Mouse (Mus musculus) intestine, embryonic 14.5 days (tissue): ENCODE measurements at regions not wholly inside any gene's neighbourhood (a gene's known extent, or its start where the extent isn't known, plus 50 kb on each side); places are given as distances from the start of the nearest gene placed in this dataset.

Experiments used
- ATAC-seq: fragments of 200-750 bp; cut with Nextera tagmentation; replicated peaks from 2 replicates; pipeline ENCODE4 v1.8.0; 2017; ENCODE audit warnings: low read depth, moderate number of reproducible peaks, moderate TSS enrichment, moderate library complexity; ENCODE audit not compliant: low FRiP score, low TSS enrichment
- DNase-seq: peaks from one replicate; pipeline ENCODE4 v3.0.0-alpha.2; 2018; ENCODE audit warnings: low spot score
- H3K27ac ChIP-seq: fragments of 300-500 bp; sonication (generic); 2 replicates; pipeline ENCODE4 v1.5.1; 2014; ENCODE audit warnings: low read depth, mild to moderate bottlenecking, control low read depth
- H3K27me3 ChIP-seq: fragments of 300-500 bp; sonication (generic); replicated peaks from 2 replicates; pipeline ENCODE4 v1.6.1; 2014; ENCODE audit warnings: low read length, control low read depth; ENCODE audit not compliant: control insufficient read depth, insufficient read depth
- H3K36me3 ChIP-seq: fragments of 300-500 bp; sonication (generic); 2 replicates; pipeline ENCODE4 v1.6.1; 2014; ENCODE audit warnings: low read length, control low read depth; ENCODE audit not compliant: control insufficient read depth, insufficient read depth
- H3K4me1 ChIP-seq: fragments of 300-500 bp; sonication (generic); replicated peaks from 2 replicates; pipeline ENCODE4 v1.6.1; 2014; ENCODE audit warnings: low read length, control low read depth, mixed read lengths; ENCODE audit not compliant: control insufficient read depth, insufficient read depth
- H3K4me2 ChIP-seq: fragments of 300-500 bp; sonication (generic); 2 replicates; pipeline ENCODE4 v1.6.1; 2014; ENCODE audit warnings: low read length
- H3K4me3 ChIP-seq: fragments of 300-500 bp; sonication (generic); 2 replicates; pipeline ENCODE4 v1.5.1; 2014; ENCODE audit warnings: low read depth, low read length, control low read depth, mixed read lengths
- H3K9ac ChIP-seq: fragments of 300-500 bp; sonication (generic); 2 replicates; pipeline ENCODE4 v1.6.1; 2014; ENCODE audit warnings: mild to moderate bottlenecking, low read length
- H3K9me3 ChIP-seq: fragments of 300-500 bp; sonication (generic); 2 replicates; pipeline ENCODE4 v1.6.1; 2016; ENCODE audit warnings: low read length, control low read depth; ENCODE audit not compliant: control insufficient read depth
- WGBS: fragments of 180-500 bp; shearing (Covaris S2); extraction: QIAGEN DNeasy Blood & Tissue Kit; methylation state at CpG from one replicate; pipeline ENCODE4 v1.1.7; 2014; 5-methylcytosine and 5-hydroxymethylcytosine counted together

DNA sequence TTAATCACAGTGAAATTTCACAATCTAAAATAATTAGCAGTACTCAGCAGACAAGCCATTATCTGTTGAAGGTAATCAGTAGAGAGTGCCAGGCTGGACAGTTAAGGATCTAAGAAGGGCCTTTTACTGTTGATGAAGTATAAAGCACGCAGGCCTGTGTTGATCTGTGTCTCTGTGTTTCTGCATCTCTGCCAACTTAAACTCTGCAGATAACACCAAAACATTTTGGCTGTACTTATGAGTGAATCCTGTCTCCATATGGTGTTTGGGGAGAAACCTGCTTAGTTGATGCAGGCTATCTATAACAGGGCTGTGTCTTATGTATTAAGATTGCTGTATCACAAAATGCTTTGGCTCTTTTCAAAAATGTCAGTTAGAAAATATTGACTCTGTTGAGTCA, 482.8 kb upstream of the Adamts9 start:
- no peak overlapping the region for H3K27ac ChIP-seq
- 72% methylated on average over 1 of the region's 1 CpGs for WGBS
- H3K9me3 ChIP-seq: no peaks in the 10 kb centered on the region
- no peaks in the 10 kb centered on the region for H3K27me3 ChIP-seq
- ATAC-seq: no peak
- no peak overlapping the region for H3K4me3 ChIP-seq
- no peak overlapping the region for H3K9ac ChIP-seq
- no peaks in the 10 kb centered on the region for H3K36me3 ChIP-seq
- H3K4me2 ChIP-seq: no peak overlapping the region
- DNase-seq: no peak
- no peaks in the 10 kb centered on the region for H3K4me1 ChIP-seq

- 53% methylated on average over 3 of the region's 3 CpGs for WGBS
- H3K27ac ChIP-seq: no peak overlapping the region
- H3K4me2 ChIP-seq: no peak overlapping the region
- no peak overlapping the region for H3K4me3 ChIP-seq
- DNase-seq (no peak), ATAC-seq (no peak)
- no peaks in the 10 kb centered on the region for H3K4me1 ChIP-seq
- H3K9ac ChIP-seq: no peak overlapping the region
- no peaks in the 10 kb centered on the region for H3K9me3 ChIP-seq
- H3K36me3 ChIP-seq: no peaks in the 10 kb centered on the region
- H3K27me3 ChIP-seq: no peaks in the 10 kb centered on the region
These were observed 479.6 kb upstream of the Adamts9 start for GRCm38 (mm10) chr6:93422906-93423305.

DNA sequence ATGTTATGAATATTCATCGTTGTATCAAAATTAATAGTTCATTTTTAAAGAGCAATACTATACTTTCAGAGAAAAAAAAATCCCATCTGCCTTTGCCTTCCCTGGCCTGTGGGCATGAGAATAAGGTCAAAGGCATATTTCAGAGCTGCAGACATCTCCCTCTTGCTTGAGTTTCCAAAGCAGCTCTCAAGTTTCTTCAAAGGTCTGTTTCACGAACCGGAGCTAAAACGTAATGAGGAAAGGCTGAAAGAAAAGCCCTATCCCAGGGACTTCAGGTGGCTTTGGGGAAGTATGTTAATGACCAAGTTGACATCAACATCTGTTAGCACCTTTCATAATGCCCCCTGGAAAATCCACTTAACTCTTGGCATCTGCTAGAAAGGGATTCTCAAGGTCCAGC, 479.0 kb upstream of the Adamts9 start:
- DNase-seq (no peak), ATAC-seq (no peak)
- 67% methylated on average over 4 of the region's 4 CpGs for WGBS
- Histone ChIP-seq H3K4me1 (no peaks in the 10 kb centered on the region), H3K27ac (no peak overlapping the region), H3K9me3 (no peaks in the 10 kb centered on the region), H3K9ac (no peak overlapping the region), H3K4me2 (no peak overlapping the region), H3K27me3 (no peaks in the 10 kb centered on the region), H3K4me3 (no peak overlapping the region), H3K36me3 (no peaks in the 10 kb centered on the region)

- Histone ChIP-seq H3K4me1 (no peaks in the 10 kb centered on the region), H3K9ac (no peak overlapping the region), H3K9me3 (no peaks in the 10 kb centered on the region), H3K27ac (no peak overlapping the region), H3K27me3 (no peaks in the 10 kb centered on the region), H3K4me2 (no peak overlapping the region), H3K36me3 (no peaks in the 10 kb centered on the region), H3K4me3 (no peak overlapping the region)
- WGBS: 87% methylated on average over 6 of the region's 6 CpGs
- DNase-seq (no peak), ATAC-seq (no peak)
These were observed 474.3 kb upstream of the Adamts9 start for GRCm38 (mm10) chr6:93417625-93418024.

DNA sequence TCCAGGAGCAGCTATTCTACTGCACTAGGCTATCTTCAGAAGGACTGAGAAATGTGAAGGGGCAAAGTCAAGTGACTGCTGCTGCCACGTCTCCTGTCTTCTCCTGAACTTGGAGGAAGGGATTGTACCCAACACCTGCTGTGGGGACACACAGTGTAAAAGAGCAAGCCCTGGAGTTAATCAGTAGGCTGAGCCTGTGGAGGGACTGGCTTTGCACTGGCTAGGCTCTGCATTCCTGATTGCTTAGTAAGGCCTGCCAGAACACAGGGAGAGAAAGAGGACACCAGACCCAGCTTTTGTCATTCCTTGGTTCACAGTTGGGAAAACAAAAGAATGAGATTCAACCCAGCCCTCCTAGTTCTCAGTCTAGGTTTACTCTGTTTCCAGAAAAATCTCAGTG, 472.7 kb upstream of the Adamts9 start:
- Histone ChIP-seq H3K9me3 (no peaks in the 10 kb centered on the region), H3K27ac (no peak overlapping the region), H3K9ac (no peak overlapping the region), H3K27me3 (no peaks in the 10 kb centered on the region), H3K4me3 (no peak overlapping the region), H3K4me1 (peaks cover 4% of the 10 kb centered on the region), H3K36me3 (no peaks in the 10 kb centered on the region), H3K4me2 (no peak overlapping the region)
- ATAC-seq (no peak), DNase-seq (no peak)
- WGBS: 37% methylated on average over 1 of the region's 1 CpGs

- DNase-seq (no peak), ATAC-seq (no peak)
- H3K4me2 ChIP-seq: no peak overlapping the region
- WGBS: 37% methylated on average over 3 of the region's 3 CpGs
- no peak overlapping the region for H3K27ac ChIP-seq
- no peaks in the 10 kb centered on the region for H3K36me3 ChIP-seq
- H3K4me3 ChIP-seq: no peak overlapping the region
- H3K9ac ChIP-seq: no peak overlapping the region
- H3K27me3 ChIP-seq: no peaks in the 10 kb centered on the region
- H3K9me3 ChIP-seq: no peaks in the 10 kb centered on the region
- peaks cover 14% of the 10 kb centered on the region for H3K4me1 ChIP-seq
These were observed 467.8 kb upstream of the Adamts9 start for GRCm38 (mm10) chr6:93411077-93411452.

- no peaks in the 10 kb centered on the region for H3K27me3 ChIP-seq
- no peak overlapping the region for H3K4me3 ChIP-seq
- H3K9me3 ChIP-seq: no peaks in the 10 kb centered on the region
- H3K36me3 ChIP-seq: no peaks in the 10 kb centered on the region
- no peak overlapping the region for H3K27ac ChIP-seq
- DNase-seq (no peak), ATAC-seq (peak; percentile 27; the same call in 1 of the 2 replicates)
- H3K9ac ChIP-seq: no peak overlapping the region
- peaks cover 14% of the 10 kb centered on the region for H3K4me1 ChIP-seq
- WGBS: 34% methylated on average over 5 of the region's 5 CpGs
- no peak overlapping the region for H3K4me2 ChIP-seq
These were observed 467.3 kb upstream of the Adamts9 start for GRCm38 (mm10) chr6:93410416-93411076.

- no peak overlapping the region for H3K4me3 ChIP-seq
- WGBS: 79% methylated on average over 2 of the region's 2 CpGs
- no peaks in the 10 kb centered on the region for H3K36me3 ChIP-seq
- no peaks in the 10 kb centered on the region for H3K9me3 ChIP-seq
- no peak overlapping the region for H3K27ac ChIP-seq
- no peak overlapping the region for H3K4me2 ChIP-seq
- ATAC-seq (no peak), DNase-seq (no peak)
- H3K4me1 ChIP-seq: peaks cover 11% of the 10 kb centered on the region; the same call in 1 of the 2 replicates
- H3K9ac ChIP-seq: no peak overlapping the region
- no peaks in the 10 kb centered on the region for H3K27me3 ChIP-seq
These were observed 455.3 kb upstream of the Adamts9 start for GRCm38 (mm10) chr6:93398551-93398950.

GRCm38 (mm10) chr6:93397074-93397473, 453.8 kb upstream of the Adamts9 start:
- H3K4me2 ChIP-seq: no peak overlapping the region
- H3K4me3 ChIP-seq: no peak overlapping the region
- no peak overlapping the region for H3K9ac ChIP-seq
- no peak for DNase-seq
- peaks cover 11% of the 10 kb centered on the region; the same call in 1 of the 2 replicates for H3K4me1 ChIP-seq
- WGBS: 27% methylated on average over 5 of the region's 5 CpGs
- no peaks in the 10 kb centered on the region for H3K9me3 ChIP-seq
- H3K27me3 ChIP-seq: no peaks in the 10 kb centered on the region
- H3K36me3 ChIP-seq: no peaks in the 10 kb centered on the region
- no peak for ATAC-seq
- H3K27ac ChIP-seq: no peak overlapping the region
